Mouse (Mus musculus): Measurements from ENCODE around the gene Plod1. TPM values are rescaled to one million over a fixed set of nuclear protein-coding genes. Genes with fewer than 3 reads are reported as not detected.

Plod1 gene
- total and polyA plus RNA-seq, 3 experiments: 7.2 to 20.8 TPM; not detected in 1

DNA sequence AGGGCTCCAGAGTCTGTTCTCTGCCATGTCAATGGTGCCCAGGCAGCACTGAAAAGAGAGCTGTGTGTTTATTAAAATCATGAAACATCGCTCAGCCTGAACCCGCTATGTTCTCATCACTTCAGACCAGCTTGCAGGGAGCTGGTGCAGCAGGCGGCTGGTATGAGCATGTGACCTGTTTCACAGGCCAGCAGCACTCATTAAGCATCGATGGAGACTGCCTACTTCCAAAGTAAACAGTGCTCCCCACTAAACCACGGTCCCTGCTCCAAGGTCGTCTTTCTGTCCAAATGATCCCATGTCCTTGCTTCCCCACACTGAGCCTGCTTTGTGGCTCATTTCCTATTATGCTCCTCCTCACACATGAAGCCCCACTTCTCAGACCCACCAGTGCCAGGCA is 46.2 kb downstream of the Plod1 start:
- H3K4me1 ChIP-seq (ENCODE audit: control insufficient read depth in 1 of 2, insufficient read depth in 2 of 2, low read length in 2 of 2): no peaks in the 10 kb centered on the region
- TF ChIP-seq NELFE (IDR thresholded peaks at IDR 0.05; ENCODE audit: low read depth, low read length) (no peak), CTCF (IDR thresholded peaks at IDR 0.05 in 2 of 3, conservative IDR thresholded peaks at IDR 0.05 in 1 of 3; ENCODE audit: control insufficient read depth in 1 of 3, insufficient read depth in 1 of 3, low read depth in 2 of 3, low read length in 3 of 3, poor library complexity in 1 of 3, severe bottlenecking in 1 of 3) (no peak), ZC3H11A (IDR thresholded peaks at IDR 0.05; ENCODE audit: low read depth, low read length) (no peak), KAT2A (conservative IDR thresholded peaks at IDR 0.05; ENCODE audit: low read depth, low read length) (no peak), RCOR1 (IDR thresholded peaks at IDR 0.05; ENCODE audit: low read depth, low read length) (no peak), POLR2AphosphoS5 (IDR thresholded peaks at IDR 0.05; ENCODE audit: borderline replicate concordance, low read depth, low read length) (no peak), USF2 (IDR thresholded peaks at IDR 0.05; ENCODE audit: borderline replicate concordance in 1 of 2, insufficient read depth in 1 of 2, low read depth in 1 of 2, low read length in 2 of 2) (no peak), ZKSCAN1 (IDR thresholded peaks at IDR 0.05; ENCODE audit: low read depth, low read length) (no peak), CHD1 (IDR thresholded peaks at IDR 0.05; ENCODE audit: low read depth, low read length) (no peak), SIN3A (IDR thresholded peaks at IDR 0.05; ENCODE audit: low read length) (no peak), MEF2A (IDR thresholded peaks at IDR 0.05; ENCODE audit: extremely low read depth, insufficient replicate concordance, low read depth, low read length, poor library complexity, severe bottlenecking) (no peak), ELF1 (IDR thresholded peaks at IDR 0.05; ENCODE audit: low read depth, low read length) (no peak), MYC (IDR thresholded peaks at IDR 0.05; ENCODE audit: low read depth, low read length) (no peak)
- H3K9me3 ChIP-seq (replicated peaks; ENCODE audit: insufficient read depth, low read length): no peaks in the 10 kb centered on the region
- no peak overlapping the region for H3K4me3 ChIP-seq (ENCODE audit: control insufficient read depth in 1 of 2, insufficient read depth in 1 of 2, low read depth in 2 of 2, low read length in 2 of 2)
- no peak overlapping the region for H3K9ac ChIP-seq (ENCODE audit: control insufficient read depth, low read depth, low read length, poor library complexity, severe bottlenecking)
- no peaks in the 10 kb centered on the region for H3K79me2 ChIP-seq (ENCODE audit: control insufficient read depth, insufficient read depth, low read length, poor library complexity)
- no peaks in the 10 kb centered on the region for H3K27me3 ChIP-seq (ENCODE audit: control insufficient read depth in 1 of 2, insufficient read depth in 2 of 2, low read length in 2 of 2)
- H3K36me3 ChIP-seq (ENCODE audit: control insufficient read depth in 1 of 2, insufficient read depth in 2 of 2, low read length in 2 of 2): peaks cover 0 to 7% of the 10 kb centered on the region in 2 experiments; a peak in 1 of 4 replicates
- H3K27ac ChIP-seq (ENCODE audit: control insufficient read depth, low read depth, low read length): no peak overlapping the region
- no peak for DNase-seq (ENCODE audit: low read depth, low spot score)

DNA sequence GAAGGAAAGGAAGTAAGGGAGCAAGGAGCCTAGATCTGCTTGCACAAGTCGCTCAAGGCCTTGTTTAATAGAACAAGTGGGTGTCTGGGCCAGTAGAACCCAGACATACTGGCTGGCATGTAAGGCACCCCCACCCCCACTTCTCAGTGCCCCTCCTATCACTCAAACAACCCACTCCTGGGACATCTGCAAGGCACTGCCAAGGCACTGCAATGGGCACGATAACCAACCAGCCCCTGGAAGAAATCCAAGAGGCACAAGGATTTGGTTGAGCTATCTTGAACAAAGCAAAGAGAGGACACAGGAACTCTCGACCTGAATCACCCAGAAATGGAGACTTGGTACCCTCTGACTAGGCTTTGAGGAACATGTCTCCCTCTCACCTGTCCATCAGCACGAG is 48.3 kb downstream of the Plod1 start:
- Histone ChIP-seq H3K27ac (ENCODE audit: control insufficient read depth, low read depth, low read length) (no peak overlapping the region), H3K27me3 (ENCODE audit: control insufficient read depth in 1 of 2, insufficient read depth in 2 of 2, low read length in 2 of 2) (no peaks in the 10 kb centered on the region)

More for the DNA sequence above, 48.3 kb downstream of the Plod1 start:
- H3K9me3 ChIP-seq (replicated peaks; ENCODE audit: insufficient read depth, low read length): no peaks in the 10 kb centered on the region
- TF ChIP-seq TCF12 (IDR thresholded peaks at IDR 0.05; ENCODE audit: low read depth, low read length): peak; percentile 48; the same call in 1 of the 2 replicates
- TF ChIP-seq ZKSCAN1 (IDR thresholded peaks at IDR 0.05; ENCODE audit: low read depth, low read length): no peak
- TF ChIP-seq EP300 (IDR thresholded peaks at IDR 0.05; ENCODE audit: low read depth in 1 of 2, low read length in 2 of 2): peak in 1 of 2 experiments; percentile 30; a peak in 1 of 4 replicates
- 0 out of 2 replicates have a peak, but pooled peaks have one; percentile 17 for TF ChIP-seq ETS1 (IDR thresholded peaks at IDR 0.05; ENCODE audit: low read depth, low read length)
- no peak for TF ChIP-seq POLR2AphosphoS2 (IDR thresholded peaks at IDR 0.05; ENCODE audit: low read length)
- TF ChIP-seq POLR2A (IDR thresholded peaks at IDR 0.05; ENCODE audit: control insufficient read depth in 1 of 2, insufficient read depth in 1 of 2, low read depth in 1 of 2, low read length in 2 of 2, poor library complexity in 1 of 2): no peak
- no peaks in the 10 kb centered on the region for H3K4me1 ChIP-seq (ENCODE audit: control insufficient read depth in 1 of 2, insufficient read depth in 2 of 2, low read length in 2 of 2)
- no peaks in the 10 kb centered on the region for H3K79me2 ChIP-seq (ENCODE audit: control insufficient read depth, insufficient read depth, low read length, poor library complexity)
- peaks cover 0 to 7% of the 10 kb centered on the region in 2 experiments; a peak in 1 of 4 replicates for H3K36me3 ChIP-seq (ENCODE audit: control insufficient read depth in 1 of 2, insufficient read depth in 2 of 2, low read length in 2 of 2)
- DNase-seq (ENCODE audit: low read depth, low spot score): no peak
- no peak overlapping the region for H3K4me3 ChIP-seq (ENCODE audit: control insufficient read depth in 1 of 2, insufficient read depth in 1 of 2, low read depth in 2 of 2, low read length in 2 of 2)
- no peak overlapping the region for H3K9ac ChIP-seq (ENCODE audit: control insufficient read depth, low read depth, low read length, poor library complexity, severe bottlenecking)

All from MEL (cell line).